Mouse (Mus musculus) liver, adult 2 months (tissue): ENCODE results near the gene Slc24a5. TPM values are rescaled to one million over a fixed set of nuclear protein-coding genes. Genes with fewer than 3 reads are reported as not detected.

Experiments
- DNase-seq: peaks from one replicate; pipeline ENCODE4 v3.0.0-alpha.2; 2011; ENCODE audit warnings: low read depth, low spot score; ENCODE audit errors: extremely low read depth
- H3K27ac ChIP-seq: fragments of 200-500 bp; replicated peaks from 2 replicates; pipeline ENCODE4 v1.5.1; 2012; ENCODE audit warnings: low read depth, mild to moderate bottlenecking, control low read depth, inconsistent platforms, low read length; ENCODE audit not compliant: insufficient read depth
- H3K27me3 ChIP-seq: fragments of 200-500 bp; 2 replicates; pipeline ENCODE4 v1.6.1; 2012; ENCODE audit warnings: mild to moderate bottlenecking, moderate library complexity, low read length, inconsistent platforms; ENCODE audit not compliant: control insufficient read depth, insufficient read depth
- H3K36me3 ChIP-seq: fragments of 200-500 bp; 2 replicates; pipeline ENCODE4 v1.6.1; 2012; ENCODE audit warnings: low read length, inconsistent platforms; ENCODE audit not compliant: control insufficient read depth, insufficient read depth
- H3K4me1 ChIP-seq: fragments of 200-500 bp; 2 replicates; pipeline ENCODE4 v1.6.1; 2011; ENCODE audit warnings: low read length; ENCODE audit not compliant: control insufficient read depth, insufficient read depth
- H3K4me3 ChIP-seq: fragments of 200-500 bp; 2 replicates; pipeline ENCODE4 v1.5.1; 2011; ENCODE audit warnings: low read depth, mild to moderate bottlenecking, control low read depth, low read length, moderate library complexity; ENCODE audit not compliant: insufficient read depth
- H3K79me2 ChIP-seq: fragments of 200-500 bp; 2 replicates; pipeline ENCODE4 v1.6.1; 2012; ENCODE audit warnings: inconsistent platforms, mild to moderate bottlenecking, low read length, moderate library complexity; ENCODE audit not compliant: control insufficient read depth, insufficient read depth
- H3K9ac ChIP-seq: fragments of 200-500 bp; 2 replicates; pipeline ENCODE4 v1.6.1; 2012; ENCODE audit warnings: low read depth, mild to moderate bottlenecking, control low read depth, inconsistent platforms, low read length
- CTCF ChIP-seq: fragments of 200-500 bp; IDR thresholded peaks from 2 replicates; pipeline ENCODE4 v1.5.1; 2011; ENCODE audit warnings: low read depth, low read length, control low read depth
- POLR2A ChIP-seq: fragments of 200-500 bp; IDR thresholded peaks from 2 replicates; pipeline ENCODE4 v1.6.1; 2011; ENCODE audit warnings: low read length, control low read depth; ENCODE audit not compliant: insufficient read depth; ENCODE audit errors: extremely low read depth
- WGBS: fragments of 180-500 bp; shearing (Covaris S2); methylation state at CpG from one replicate; pipeline ENCODE4 v1.1.7; 2018; 5-methylcytosine and 5-hydroxymethylcytosine counted together
- polyA plus RNA-seq: library from polyadenylated mRNA; depleted of rRNA; stranded (reverse); fragments of >200 nt; gene quantifications from 2 replicates; pipeline ENCODE4 v1.2.3, GENCODE M21; 2012
- total RNA-seq: library from RNA; depleted of rRNA; stranded (reverse); fragments of >200 nt; gene quantifications from 2 replicates; pipeline ENCODE4 v1.2.3, GENCODE M21; 2014

Gene Slc24a5
- total and polyA plus RNA-seq, 2 experiments = 0.37 to 0.65 TPM

- 84% methylated on average over 17 of the region's 17 CpGs for WGBS
- Histone ChIP-seq H3K27ac (no peak overlapping the region), H3K27me3 (no peaks in the 10 kb centered on the region), H3K4me3 (no peak overlapping the region), H3K9ac (no peak overlapping the region), H3K79me2 (no peaks in the 10 kb centered on the region), H3K36me3 (no peaks in the 10 kb centered on the region), H3K4me1 (no peaks in the 10 kb centered on the region)
- no peak for TF ChIP-seq CTCF
- TF ChIP-seq POLR2A = no peak
- DNase-seq = no peak
Measured at GRCm38 (mm10) chr2:125032258-125032973, 35.5 kb upstream of the Slc24a5 start.

DNA sequence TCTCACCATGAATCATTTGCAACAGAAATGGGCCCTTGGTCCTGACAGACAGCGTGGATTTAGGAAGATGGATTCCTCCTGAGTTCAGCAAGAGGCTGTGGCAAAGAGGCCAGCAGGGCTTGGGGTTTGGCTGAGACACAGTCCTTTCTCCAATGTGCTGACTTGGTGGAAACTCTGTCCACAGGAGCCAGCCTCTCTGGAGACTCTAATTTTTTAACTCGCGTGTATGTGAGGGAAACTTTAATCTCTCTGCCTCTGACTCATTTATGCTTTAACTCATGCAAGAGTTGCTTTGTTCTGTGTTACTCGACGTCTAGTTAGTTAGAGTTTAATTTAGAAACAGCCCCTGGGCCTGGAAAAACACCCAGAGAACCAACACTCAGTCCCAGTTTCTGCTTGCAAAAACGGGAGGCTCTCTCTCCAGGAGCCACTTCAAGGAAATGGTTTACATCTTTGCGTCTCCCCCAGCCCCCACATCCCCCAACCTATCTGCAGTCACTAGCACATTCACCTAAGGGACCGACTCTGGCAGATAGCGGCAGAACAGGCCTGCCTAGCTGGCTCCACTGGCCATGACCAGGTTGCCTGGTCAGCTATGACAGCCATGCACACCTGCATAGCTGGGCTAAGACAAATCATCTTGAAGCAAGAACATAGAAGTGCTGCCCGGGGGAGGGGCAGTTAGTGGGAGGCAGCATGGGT, 34.7 kb upstream of the Slc24a5 start:
- 68% methylated on average over 10 of the region's 10 CpGs for WGBS

DNA sequence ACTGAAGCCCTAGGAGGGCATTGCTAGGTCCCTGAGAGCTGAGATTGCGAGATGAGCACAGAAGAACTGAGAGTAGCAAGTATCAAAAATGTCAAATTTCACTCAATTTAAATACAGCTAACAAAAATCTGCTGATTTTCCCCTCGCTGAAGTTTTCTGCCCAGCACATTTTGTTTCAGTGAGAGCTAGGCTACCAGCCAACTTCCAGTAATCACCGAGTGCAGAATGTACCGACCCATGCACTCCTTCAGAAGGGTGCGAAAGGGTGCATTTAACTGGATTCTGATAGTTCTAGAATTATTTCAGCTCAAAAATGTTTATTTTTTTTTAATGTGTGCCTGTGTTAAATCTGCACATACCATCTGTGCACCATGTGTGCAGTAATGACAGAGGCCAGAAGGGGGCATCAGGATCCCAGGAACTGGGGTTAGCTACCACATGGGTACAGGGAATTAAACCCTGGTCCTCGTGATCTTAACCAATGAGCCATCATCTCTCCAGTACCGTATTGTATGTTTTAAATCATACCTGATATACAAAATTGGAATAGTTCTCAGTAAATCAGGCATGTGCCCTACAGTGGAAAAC, 12.5 kb upstream of the Slc24a5 start:
- 85% methylated on average over 7 of the region's 7 CpGs for WGBS
- no peak overlapping the region for H3K4me3 ChIP-seq
- H3K79me2 ChIP-seq = no peaks in the 10 kb centered on the region
- H3K27ac ChIP-seq = no peak overlapping the region
- H3K9ac ChIP-seq = no peak overlapping the region
- DNase-seq = no peak
- no peaks in the 10 kb centered on the region for H3K36me3 ChIP-seq
- no peaks in the 10 kb centered on the region for H3K4me1 ChIP-seq
- no peaks in the 10 kb centered on the region; the same call in 1 of the 2 replicates for H3K27me3 ChIP-seq
- TF ChIP-seq POLR2A = no peak
- peak; percentile 36; the same call in 1 of the 2 replicates for TF ChIP-seq CTCF

More for the DNA sequence above, 34.7 kb upstream of the Slc24a5 start:
- H3K4me3 ChIP-seq = no peak overlapping the region
- H3K9ac ChIP-seq = no peak overlapping the region
- no peak for TF ChIP-seq POLR2A
- TF ChIP-seq CTCF = no peak
- no peak overlapping the region for H3K27ac ChIP-seq
- H3K79me2 ChIP-seq = no peaks in the 10 kb centered on the region
- no peaks in the 10 kb centered on the region for H3K27me3 ChIP-seq
- no peaks in the 10 kb centered on the region for H3K4me1 ChIP-seq
- DNase-seq = no peak
- H3K36me3 ChIP-seq = no peaks in the 10 kb centered on the region

DNA sequence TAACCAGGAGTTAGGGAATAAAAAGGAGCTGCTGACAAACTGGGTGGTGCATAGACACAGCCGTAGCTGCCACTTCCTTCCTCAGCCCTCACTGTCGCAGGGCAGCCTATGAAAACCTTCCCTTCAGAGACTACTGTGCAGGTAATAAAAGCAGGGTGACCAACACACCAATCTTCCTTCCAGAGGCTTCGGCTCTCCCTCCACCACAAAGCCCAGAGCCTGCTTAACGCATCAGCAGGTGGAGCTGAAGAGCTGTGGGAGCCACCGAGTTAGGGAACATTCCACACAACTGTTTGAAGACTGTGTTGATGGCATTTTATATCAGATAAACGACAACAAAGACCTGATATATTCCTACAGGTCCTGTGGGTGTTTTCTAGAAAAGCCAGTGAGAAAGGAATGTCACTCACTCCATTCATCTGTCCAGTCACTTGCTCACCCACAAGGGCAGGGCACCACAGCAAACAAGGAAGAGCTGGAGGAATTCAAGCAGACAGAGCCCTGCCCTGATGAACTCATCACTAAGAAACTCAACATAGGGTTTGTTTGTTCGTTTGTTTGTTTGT, 10.6 kb upstream of the Slc24a5 start:
- Histone ChIP-seq H3K4me1 (no peaks in the 10 kb centered on the region), H3K27ac (no peak overlapping the region), H3K4me3 (no peak overlapping the region), H3K79me2 (no peaks in the 10 kb centered on the region), H3K27me3 (no peaks in the 10 kb centered on the region; the same call in 1 of the 2 replicates), H3K36me3 (no peaks in the 10 kb centered on the region), H3K9ac (no peak overlapping the region)
- TF ChIP-seq CTCF = peak; percentile 59
- no peak for TF ChIP-seq POLR2A
- peak; percentile 6 for DNase-seq
- WGBS = 38% methylated on average over 7 of the region's 7 CpGs

GRCm38 (mm10) chr2:125061451-125061850, 6.5 kb upstream of the Slc24a5 start:
- Histone ChIP-seq H3K27me3 (no peaks in the 10 kb centered on the region), H3K79me2 (no peaks in the 10 kb centered on the region), H3K4me3 (no peak overlapping the region), H3K27ac (no peak overlapping the region), H3K4me1 (no peaks in the 10 kb centered on the region), H3K36me3 (no peaks in the 10 kb centered on the region), H3K9ac (no peak overlapping the region)
- no peak for DNase-seq
- no peak for TF ChIP-seq POLR2A
- no peak for TF ChIP-seq CTCF
- 85% methylated on average over 7 of the region's 7 CpGs for WGBS
